Mouse (Mus musculus) forebrain, embryonic 13.5 days (tissue): ENCODE results near the gene Rbm28. TPM values are rescaled to one million over a fixed set of nuclear protein-coding genes. Genes with fewer than 3 reads are reported as not detected.
A peak's percentile ranks its signal among the peaks of the same experiment; 100 is the strongest.

ENCODE experiments used
- ATAC-seq: fragments of 200-750 bp; cut with Nextera tagmentation; 2 replicates; pipeline ENCODE4 v1.8.0; 2017
- H3K27ac ChIP-seq: fragments of 300-500 bp; sonication (generic); 2 replicates; pipeline ENCODE4 v1.5.1; 2015; ENCODE audit warnings: inconsistent platforms, mild to moderate bottlenecking, moderate library complexity
- H3K27me3 ChIP-seq: fragments of 300-500 bp; sonication (generic); 2 replicates; pipeline ENCODE4 v1.6.1; 2015; ENCODE audit warnings: mild to moderate bottlenecking, inconsistent platforms
- H3K36me3 ChIP-seq: fragments of 300-500 bp; sonication (generic); 2 replicates; pipeline ENCODE4 v1.6.1; 2015; ENCODE audit warnings: mild to moderate bottlenecking, inconsistent platforms; ENCODE audit not compliant: poor library complexity, severe bottlenecking
- H3K4me1 ChIP-seq: fragments of 300-500 bp; sonication (generic); 2 replicates; pipeline ENCODE4 v1.6.1; 2015; ENCODE audit warnings: inconsistent platforms
- H3K4me2 ChIP-seq: fragments of 300-500 bp; sonication (generic); 2 replicates; pipeline ENCODE4 v1.6.1; 2015; ENCODE audit warnings: inconsistent platforms, mild to moderate bottlenecking, moderate library complexity
- H3K4me3 ChIP-seq: fragments of 300-500 bp; sonication (generic); 2 replicates; pipeline ENCODE4 v1.5.1; 2015; ENCODE audit warnings: mild to moderate bottlenecking, inconsistent platforms
- H3K9ac ChIP-seq: fragments of 300-500 bp; sonication (generic); 2 replicates; pipeline ENCODE4 v1.6.1; 2015; ENCODE audit warnings: mild to moderate bottlenecking, inconsistent platforms
- H3K9me3 ChIP-seq: fragments of 300-500 bp; sonication (generic); replicated peaks from 2 replicates; pipeline ENCODE4 v1.6.1; 2016; ENCODE audit warnings: inconsistent platforms
- WGBS: fragments of 180-500 bp; shearing (Covaris S2); methylation state at CpG from one replicate; pipeline ENCODE4 v1.1.7; 2015; 5-methylcytosine and 5-hydroxymethylcytosine counted together
- polyA plus RNA-seq: library from polyadenylated mRNA; unstranded; fragments of >200 nt; fragmentation: Nextera tagmentation; extraction: Ambion mirVana; gene quantifications from 2 replicates; pipeline ENCODE4 v1.2.1, GENCODE M21; 2015

Rbm28 gene
- polyA plus RNA-seq, 1 experiment from 2014 or later: 46.9 TPM

GRCm38 (mm10) chr6:29119990-29120389 lies 44.8 kb downstream of the Rbm28 start:
- Histone ChIP-seq H3K9ac (no peak overlapping the region), H3K4me1 (0 out of 2 replicates have a peak, but pooled peaks cover 5% of the 10 kb centered on the region), H3K27ac (no peak overlapping the region), H3K9me3 (no peaks in the 10 kb centered on the region), H3K4me3 (no peak overlapping the region), H3K4me2 (no peak overlapping the region), H3K27me3 (no peaks in the 10 kb centered on the region), H3K36me3 (peaks cover 12% of the 10 kb centered on the region)
- ATAC-seq: no peak
- WGBS: 92% methylated on average over 13 of the region's 13 CpGs

- Histone ChIP-seq H3K36me3 (peaks cover 3% of the 10 kb centered on the region), H3K27ac (no peak overlapping the region), H3K9ac (no peak overlapping the region), H3K27me3 (no peaks in the 10 kb centered on the region), H3K4me3 (no peak overlapping the region), H3K9me3 (no peaks in the 10 kb centered on the region), H3K4me2 (no peak overlapping the region), H3K4me1 (0 out of 2 replicates have a peak, but pooled peaks cover 5% of the 10 kb centered on the region)
- no peak for ATAC-seq
- 69% methylated on average over 4 of the region's 4 CpGs for WGBS
These were observed 45.8 kb downstream of the Rbm28 start for GRCm38 (mm10) chr6:29118963-29119362.

GRCm38 (mm10) chr6:29118231-29118630 lies 46.6 kb downstream of the Rbm28 start:
- Histone ChIP-seq H3K36me3 (no peaks in the 10 kb centered on the region), H3K27me3 (no peaks in the 10 kb centered on the region)
- ATAC-seq: no peak

GRCm38 (mm10) chr6:29117417-29118104 lies 47.2 kb downstream of the Rbm28 start:
- Histone ChIP-seq H3K36me3 (no peaks in the 10 kb centered on the region), H3K27ac (no peak overlapping the region), H3K27me3 (no peaks in the 10 kb centered on the region), H3K9ac (no peak overlapping the region), H3K4me1 (0 out of 2 replicates have a peak, but pooled peaks cover 5% of the 10 kb centered on the region), H3K4me2 (no peak overlapping the region), H3K9me3 (no peaks in the 10 kb centered on the region), H3K4me3 (no peak overlapping the region)
- 78% methylated on average over 7 of the region's 7 CpGs for WGBS
- no peak; the same call in 1 of the 2 replicates for ATAC-seq

More at GRCm38 (mm10) chr6:29118231-29118630, 46.6 kb downstream of the Rbm28 start:
- no peak overlapping the region for H3K4me3 ChIP-seq
- H3K27ac ChIP-seq: no peak overlapping the region
- H3K9ac ChIP-seq: no peak overlapping the region
- no peak overlapping the region for H3K4me2 ChIP-seq
- H3K4me1 ChIP-seq: 0 out of 2 replicates have a peak, but pooled peaks cover 5% of the 10 kb centered on the region
- H3K9me3 ChIP-seq: no peaks in the 10 kb centered on the region

GRCm38 (mm10) chr6:29115756-29116155 lies 49.0 kb downstream of the Rbm28 start:
- no peak overlapping the region for H3K4me3 ChIP-seq
- WGBS: 70% methylated on average over 7 of the region's 7 CpGs
- H3K36me3 ChIP-seq: no peaks in the 10 kb centered on the region
- H3K4me2 ChIP-seq: no peak overlapping the region
- H3K9ac ChIP-seq: no peak overlapping the region
- no peaks in the 10 kb centered on the region for H3K27me3 ChIP-seq
- H3K4me1 ChIP-seq: 0 out of 2 replicates have a peak, but pooled peaks cover 5% of the 10 kb centered on the region
- no peak overlapping the region for H3K27ac ChIP-seq
- ATAC-seq: no peak
- H3K9me3 ChIP-seq: peaks cover 6% of the 10 kb centered on the region; the same call in 1 of the 2 replicates

- H3K4me3 ChIP-seq: no peak overlapping the region
- H3K27me3 ChIP-seq: no peaks in the 10 kb centered on the region
- H3K4me2 ChIP-seq: no peak overlapping the region
- no peaks in the 10 kb centered on the region for H3K36me3 ChIP-seq
- no peak overlapping the region for H3K27ac ChIP-seq
- H3K9me3 ChIP-seq: peaks cover 6% of the 10 kb centered on the region; the same call in 1 of the 2 replicates
- no peaks in the 10 kb centered on the region for H3K4me1 ChIP-seq
- ATAC-seq: no peak
- 92% methylated on average over 4 of the region's 4 CpGs for whole genome bisulfite sequencing
- no peak overlapping the region for H3K9ac ChIP-seq
These were observed 53.3 kb downstream of the Rbm28 start for GRCm38 (mm10) chr6:29111501-29111900.

- ATAC-seq: no peak
- Histone ChIP-seq H3K27me3 (no peaks in the 10 kb centered on the region), H3K4me1 (no peaks in the 10 kb centered on the region), H3K4me3 (no peak overlapping the region), H3K9ac (no peak overlapping the region), H3K27ac (no peak overlapping the region), H3K4me2 (no peak overlapping the region), H3K9me3 (peaks cover 6% of the 10 kb centered on the region; the same call in 1 of the 2 replicates), H3K36me3 (no peaks in the 10 kb centered on the region)
- 73% methylated on average over 1 of the region's 1 CpGs for WGBS
These were observed 56.4 kb downstream of the Rbm28 start for GRCm38 (mm10) chr6:29108376-29108775.

GRCm38 (mm10) chr6:29101248-29101864 lies 63.5 kb downstream of the Rbm28 start:
- no peaks in the 10 kb centered on the region for H3K9me3 ChIP-seq
- 0 out of 2 replicates have a peak, but pooled peaks have one; percentile 57 for ATAC-seq
- no peaks in the 10 kb centered on the region for H3K27me3 ChIP-seq
- no peaks in the 10 kb centered on the region for H3K36me3 ChIP-seq
- no peaks in the 10 kb centered on the region for H3K4me1 ChIP-seq
- H3K4me3 ChIP-seq: no peak overlapping the region
- 84% methylated on average over 9 of the region's 9 CpGs for WGBS
- H3K9ac ChIP-seq: no peak overlapping the region
- no peak overlapping the region for H3K27ac ChIP-seq
- no peak overlapping the region for H3K4me2 ChIP-seq

GRCm38 (mm10) chr6:29100423-29100822 lies 64.4 kb downstream of the Rbm28 start:
- no peak overlapping the region for H3K4me3 ChIP-seq
- H3K4me1 ChIP-seq: no peaks in the 10 kb centered on the region
- no peak for ATAC-seq
- H3K9ac ChIP-seq: no peak overlapping the region
- no peaks in the 10 kb centered on the region for H3K9me3 ChIP-seq
- WGBS: 51% methylated on average over 3 of the region's 3 CpGs
- no peak overlapping the region for H3K27ac ChIP-seq
- no peaks in the 10 kb centered on the region for H3K27me3 ChIP-seq
- no peaks in the 10 kb centered on the region for H3K36me3 ChIP-seq
- H3K4me2 ChIP-seq: no peak overlapping the region

GRCm38 (mm10) chr6:29099536-29100170 lies 65.2 kb downstream of the Rbm28 start:
- WGBS: 60% methylated on average over 14 of the region's 14 CpGs

GRCm38 (mm10) chr6:29092904-29093303 lies 71.9 kb downstream of the Rbm28 start:
- Histone ChIP-seq H3K9ac (no peak overlapping the region), H3K4me3 (no peak overlapping the region), H3K4me1 (no peaks in the 10 kb centered on the region), H3K36me3 (no peaks in the 10 kb centered on the region), H3K9me3 (peaks cover 4% of the 10 kb centered on the region), H3K27ac (no peak overlapping the region), H3K4me2 (no peak overlapping the region), H3K27me3 (no peaks in the 10 kb centered on the region)
- 57% methylated on average over 11 of the region's 11 CpGs for WGBS
- ATAC-seq: no peak

More at GRCm38 (mm10) chr6:29099536-29100170, 65.2 kb downstream of the Rbm28 start:
- Histone ChIP-seq H3K9me3 (no peaks in the 10 kb centered on the region), H3K4me1 (no peaks in the 10 kb centered on the region), H3K4me2 (no peak overlapping the region), H3K4me3 (no peak overlapping the region), H3K27me3 (no peaks in the 10 kb centered on the region), H3K27ac (no peak overlapping the region), H3K9ac (no peak overlapping the region), H3K36me3 (no peaks in the 10 kb centered on the region)
- no peak for ATAC-seq

- Histone ChIP-seq H3K4me2 (no peak overlapping the region), H3K36me3 (no peaks in the 10 kb centered on the region), H3K4me1 (no peaks in the 10 kb centered on the region), H3K27ac (no peak overlapping the region), H3K9ac (no peak overlapping the region), H3K9me3 (peaks cover 4% of the 10 kb centered on the region), H3K4me3 (no peak overlapping the region), H3K27me3 (no peaks in the 10 kb centered on the region)
- ATAC-seq: no peak
- WGBS: 83% methylated on average over 7 of the region's 7 CpGs
These were observed 72.6 kb downstream of the Rbm28 start for GRCm38 (mm10) chr6:29092234-29092633.
